Mouse (Mus musculus) E14TG2a.4 (cell line): ENCODE results near the gene Prkce.

Source experiments
- CTCF ChIP-seq: conservative IDR thresholded peaks from 2 replicates; pipeline ENCODE4 v1.5.1; 2014; ENCODE audit warnings: low read length
- NANOG ChIP-seq: IDR thresholded peaks from 2 replicates; pipeline ENCODE4 v1.6.1; 2014; ENCODE audit warnings: borderline replicate concordance, low read length, mixed read lengths
- POU5F1 ChIP-seq: IDR thresholded peaks from 2 replicates; pipeline ENCODE4 v1.6.1; 2014; ENCODE audit warnings: low read length, borderline replicate concordance

DNA sequence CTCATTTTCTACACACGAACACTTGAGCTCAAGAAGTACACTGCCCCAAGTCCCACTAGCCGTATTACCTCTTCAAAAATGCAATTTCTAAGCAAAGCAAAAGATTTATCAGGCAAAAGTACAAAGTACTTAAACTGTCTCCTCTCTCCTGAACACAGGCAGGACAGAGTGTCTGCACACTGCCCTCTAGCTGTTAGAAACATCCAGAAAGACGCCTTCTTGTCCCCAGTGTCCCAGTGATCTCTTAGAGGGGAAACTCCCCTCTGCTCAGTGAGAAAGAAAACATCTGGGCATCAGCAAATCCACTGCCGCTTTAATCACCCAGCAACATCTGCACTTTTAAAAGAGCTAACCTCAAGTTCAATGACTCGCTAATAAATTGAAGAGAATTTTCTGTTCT lies 35.1 kb upstream of the Prkce start:
- 0 out of 2 replicates have a peak, but pooled peaks have one; percentile 12 for TF ChIP-seq CTCF
- no peak for TF ChIP-seq POU5F1
- no peak for TF ChIP-seq NANOG
